Mouse (Mus musculus) limb, embryonic 14.5 days (tissue): ENCODE measurements at regions not wholly inside any gene's neighbourhood (a gene's known extent, or its start where the extent isn't known, plus 50 kb on each side); places are given as distances from the start of the nearest gene placed in this dataset.

Experiments
- ATAC-seq: fragments of 200-750 bp; cut with Nextera tagmentation; 2 replicates; pipeline ENCODE4 v1.8.0; 2017; ENCODE audit warnings: low read depth, moderate number of reproducible peaks, moderate TSS enrichment; ENCODE audit not compliant: low FRiP score
- DNase-seq: peaks from one replicate; pipeline ENCODE4 v3.0.0-alpha.2; 2015; ENCODE audit warnings: low spot score
- H3K27ac ChIP-seq: fragments of 300-500 bp; sonication (generic); replicated peaks from 2 replicates; pipeline ENCODE4 v1.5.1; 2014; ENCODE audit warnings: low read depth, mild to moderate bottlenecking, low read length, moderate library complexity, mixed read lengths
- H3K27me3 ChIP-seq: fragments of 300-500 bp; sonication (generic); 2 replicates; pipeline ENCODE4 v1.6.1; 2014; ENCODE audit warnings: low read length, mixed read lengths; ENCODE audit not compliant: control insufficient read depth, insufficient read depth
- H3K36me3 ChIP-seq: fragments of 300-500 bp; sonication (generic); 2 replicates; pipeline ENCODE4 v1.6.1; 2014; ENCODE audit warnings: mild to moderate bottlenecking, low read length, moderate library complexity, mixed read lengths; ENCODE audit not compliant: control insufficient read depth, insufficient read depth
- H3K4me1 ChIP-seq: fragments of 300-500 bp; sonication (generic); 2 replicates; pipeline ENCODE4 v1.6.1; 2014; ENCODE audit warnings: antibody characterized with exemption, low read length, mixed read lengths; ENCODE audit not compliant: control insufficient read depth, insufficient read depth
- H3K4me2 ChIP-seq: fragments of 300-500 bp; sonication (generic); replicated peaks from 2 replicates; pipeline ENCODE4 v1.6.1; 2014; ENCODE audit warnings: low read depth, mild to moderate bottlenecking, low read length, moderate library complexity; ENCODE audit not compliant: severe bottlenecking
- H3K4me3 ChIP-seq: fragments of 300-500 bp; sonication (generic); replicated peaks from 2 replicates; pipeline ENCODE4 v1.5.1; 2014; ENCODE audit warnings: low read length
- H3K9ac ChIP-seq: fragments of 300-500 bp; sonication (generic); 2 replicates; pipeline ENCODE4 v1.6.1; 2014; ENCODE audit warnings: mild to moderate bottlenecking, low read depth, low read length, moderate library complexity; ENCODE audit not compliant: severe bottlenecking
- H3K9me3 ChIP-seq: fragments of 300-500 bp; sonication (generic); 2 replicates; pipeline ENCODE4 v1.6.1; 2016; ENCODE audit warnings: low read length; ENCODE audit not compliant: control insufficient read depth
- POLR2A ChIP-seq: fragments of 200-500 bp; IDR thresholded peaks from 2 replicates; pipeline ENCODE4 v1.8.0; 2012; ENCODE audit warnings: inconsistent platforms, mild to moderate bottlenecking, moderate library complexity, borderline replicate concordance; ENCODE audit not compliant: insufficient read depth, insufficient read length; ENCODE audit errors: extremely low read depth
- WGBS: fragments of 180-500 bp; shearing (Covaris S2); extraction: QIAGEN DNeasy Blood & Tissue Kit; methylation state at CpG from one replicate; pipeline ENCODE4 v1.1.7; 2014; 5-methylcytosine and 5-hydroxymethylcytosine counted together

- no peak overlapping the region for H3K9ac ChIP-seq
- DNase-seq (no peak), ATAC-seq (no peak)
- H3K9me3 ChIP-seq = no peaks in the 10 kb centered on the region
- 68% methylated on average over 3 of the region's 3 CpGs for WGBS
- no peak for TF ChIP-seq POLR2A
- H3K4me1 ChIP-seq = no peaks in the 10 kb centered on the region
- no peak overlapping the region for H3K27ac ChIP-seq
- H3K4me3 ChIP-seq = no peak overlapping the region
- H3K4me2 ChIP-seq = no peak overlapping the region
- no peaks in the 10 kb centered on the region for H3K36me3 ChIP-seq
- no peaks in the 10 kb centered on the region for H3K27me3 ChIP-seq
Observed at GRCm38 (mm10) chr9:101613933-101614332, 247.7 kb upstream of the 9630041A04Rik start.

DNA sequence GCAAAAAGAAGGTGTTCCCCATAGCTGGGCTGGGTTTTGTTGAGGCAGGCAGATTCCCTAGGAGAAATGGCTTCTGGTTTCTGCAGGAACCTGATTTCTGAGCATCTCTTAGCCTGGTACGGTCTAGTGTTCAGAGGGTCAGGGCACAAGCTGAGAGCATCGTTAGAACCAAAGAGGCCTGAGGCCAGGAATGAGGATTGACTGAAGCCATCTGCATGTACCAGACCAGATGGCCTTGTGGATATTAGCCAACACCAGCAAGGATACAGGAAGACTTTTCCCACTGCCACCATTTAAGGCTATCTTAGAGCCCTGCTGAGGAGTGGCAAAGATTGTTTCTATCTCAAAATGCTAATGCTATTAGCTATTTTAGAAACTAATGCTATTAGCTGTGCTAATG, 248.2 kb upstream of the 9630041A04Rik start:
- no peak overlapping the region for H3K27ac ChIP-seq
- DNase-seq (no peak), ATAC-seq (no peak)
- H3K9me3 ChIP-seq = no peaks in the 10 kb centered on the region
- H3K36me3 ChIP-seq = no peaks in the 10 kb centered on the region
- H3K4me2 ChIP-seq = no peak overlapping the region
- no peak overlapping the region for H3K4me3 ChIP-seq
- WGBS = 43% methylated on average over 2 of the region's 2 CpGs
- no peaks in the 10 kb centered on the region for H3K27me3 ChIP-seq
- no peak for TF ChIP-seq POLR2A
- H3K4me1 ChIP-seq = no peaks in the 10 kb centered on the region
- H3K9ac ChIP-seq = no peak overlapping the region

DNA sequence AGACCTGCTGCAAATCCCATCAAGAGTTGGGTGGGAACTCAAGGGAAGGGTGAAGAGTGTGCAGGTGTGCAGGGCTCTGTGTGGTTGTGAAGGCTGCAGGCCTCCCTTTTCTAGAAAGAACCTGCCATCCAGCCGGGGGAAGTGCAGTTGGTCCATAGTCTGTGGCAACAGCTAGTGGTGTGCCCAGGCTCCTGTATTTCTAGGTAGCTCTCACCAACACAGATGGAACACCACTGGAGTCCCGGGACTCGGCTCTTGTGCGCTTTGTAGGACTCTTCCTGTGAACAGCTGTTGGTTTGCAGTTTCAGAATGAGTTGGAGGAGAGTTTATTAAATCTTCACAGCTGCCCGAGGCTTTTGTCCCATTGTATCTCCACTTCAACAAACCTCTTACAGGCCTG, 248.7 kb upstream of the 9630041A04Rik start:
- H3K4me3 ChIP-seq = no peak overlapping the region
- H3K27ac ChIP-seq = no peak overlapping the region
- H3K4me2 ChIP-seq = no peak overlapping the region
- no peak overlapping the region for H3K9ac ChIP-seq
- no peak for TF ChIP-seq POLR2A
- no peak; the same call in 1 of the 2 replicates for ATAC-seq
- no peaks in the 10 kb centered on the region for H3K4me1 ChIP-seq
- no peaks in the 10 kb centered on the region for H3K27me3 ChIP-seq
- WGBS = 64% methylated on average over 5 of the region's 5 CpGs
- H3K9me3 ChIP-seq = no peaks in the 10 kb centered on the region
- no peaks in the 10 kb centered on the region for H3K36me3 ChIP-seq
- no peak for DNase-seq

DNA sequence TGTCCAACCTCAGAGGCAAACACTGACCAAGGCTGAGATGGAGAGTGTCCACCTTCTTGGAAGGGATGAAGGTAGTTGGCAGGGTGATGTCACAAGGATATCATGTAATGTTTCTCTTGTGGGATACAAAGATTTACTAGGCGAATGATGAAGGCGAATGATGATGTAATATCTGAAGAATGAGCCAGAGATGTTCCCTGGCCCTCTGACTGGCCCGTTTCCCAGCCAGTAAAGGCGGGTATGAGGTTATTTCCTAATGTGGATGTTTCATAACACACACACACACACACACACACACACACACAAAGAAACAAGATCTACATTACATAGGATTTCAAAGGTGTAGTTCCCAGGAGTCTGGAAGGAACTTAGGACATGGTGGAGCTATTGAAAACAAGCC, 249.1 kb upstream of the 9630041A04Rik start:
- no peaks in the 10 kb centered on the region for H3K36me3 ChIP-seq
- ATAC-seq (peak; percentile 26; the same call in 1 of the 2 replicates), DNase-seq (no peak)

DNA sequence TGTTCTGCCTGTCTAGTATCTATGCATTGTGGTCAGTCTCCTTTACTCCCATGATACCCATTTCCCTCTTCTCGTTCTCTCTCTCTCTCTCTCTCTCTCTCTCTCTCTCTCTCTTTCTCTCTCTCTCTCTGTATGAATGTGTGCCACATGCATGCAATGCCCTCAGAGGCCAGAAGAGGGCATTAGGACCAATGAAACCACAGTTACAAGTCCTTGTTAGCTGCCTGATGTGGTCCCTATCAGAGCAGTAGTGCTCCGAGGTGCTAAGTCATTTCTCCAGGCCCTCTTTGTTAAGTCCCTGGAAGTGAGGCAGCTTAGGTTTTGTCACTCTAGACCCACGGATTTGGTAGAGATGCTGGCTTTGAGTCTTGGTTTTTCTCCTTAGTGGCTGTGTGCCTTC, 250.2 kb upstream of the 9630041A04Rik start:
- Histone ChIP-seq H3K27me3 (no peaks in the 10 kb centered on the region), H3K4me1 (no peaks in the 10 kb centered on the region), H3K27ac (no peak overlapping the region), H3K9me3 (no peaks in the 10 kb centered on the region), H3K4me2 (no peak overlapping the region), H3K9ac (no peak overlapping the region), H3K36me3 (no peaks in the 10 kb centered on the region), H3K4me3 (no peak overlapping the region)
- ATAC-seq = no peak
- DNase-seq = no peak
- no peak for TF ChIP-seq POLR2A
- WGBS = 35% methylated on average over 3 of the region's 3 CpGs

More for the DNA sequence above, 249.1 kb upstream of the 9630041A04Rik start:
- Histone ChIP-seq H3K4me1 (no peaks in the 10 kb centered on the region), H3K27ac (no peak overlapping the region), H3K27me3 (no peaks in the 10 kb centered on the region), H3K4me2 (no peak overlapping the region), H3K9ac (no peak overlapping the region), H3K9me3 (no peaks in the 10 kb centered on the region), H3K4me3 (no peak overlapping the region)
- TF ChIP-seq POLR2A = no peak
- WGBS = 64% methylated on average over 4 of the region's 4 CpGs

DNA sequence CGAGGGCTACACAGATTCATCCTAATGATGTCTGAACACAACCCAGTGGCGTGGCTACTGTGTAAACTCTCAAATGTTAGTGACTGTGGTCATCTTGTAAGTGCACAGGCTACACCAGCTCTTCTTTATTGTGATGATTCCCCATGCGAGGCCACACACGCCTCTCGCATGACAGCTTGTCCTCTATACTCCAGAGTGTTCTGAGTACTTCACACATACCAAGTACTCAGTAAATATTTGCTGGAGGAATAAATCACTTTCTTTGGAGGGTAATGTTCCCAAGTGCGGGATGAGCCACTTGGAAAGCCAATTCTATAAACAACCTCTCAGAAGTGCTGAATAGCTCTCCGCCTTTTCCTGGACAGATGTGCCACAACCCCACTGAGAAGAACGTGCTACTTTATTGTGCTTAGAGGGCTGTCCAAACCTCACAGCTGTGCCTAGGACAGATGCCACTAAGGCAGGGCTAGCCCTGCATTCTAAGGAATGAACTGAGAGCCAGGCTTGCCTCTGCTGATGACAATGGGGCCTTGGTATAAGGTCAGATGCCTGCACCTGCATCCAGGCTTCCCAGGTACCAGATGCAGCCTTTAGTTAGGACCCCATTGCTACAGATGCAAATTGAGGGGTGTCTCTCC, 250.7 kb upstream of the 9630041A04Rik start:
- H3K9ac ChIP-seq = no peak overlapping the region
- H3K4me2 ChIP-seq = no peak overlapping the region
- no peak for DNase-seq
- TF ChIP-seq POLR2A = no peak
- no peak for ATAC-seq
- no peak overlapping the region for H3K4me3 ChIP-seq
- H3K9me3 ChIP-seq = no peaks in the 10 kb centered on the region
- no peaks in the 10 kb centered on the region for H3K4me1 ChIP-seq
- H3K27me3 ChIP-seq = no peaks in the 10 kb centered on the region
- WGBS = 59% methylated on average over 8 of the region's 8 CpGs
- no peaks in the 10 kb centered on the region for H3K36me3 ChIP-seq
- no peak overlapping the region for H3K27ac ChIP-seq
